Mouse (Mus musculus) embryonic facial prominence, embryonic 12.5 days (tissue): ENCODE measurements around the gene Cpox. TPM values are rescaled to one million over a fixed set of nuclear protein-coding genes. Genes with fewer than 3 reads are reported as not detected.

Experiments used
- ATAC-seq: fragments of 200-750 bp; cut with Nextera tagmentation; 2 replicates; pipeline ENCODE4 v1.8.0; 2017; ENCODE audit not compliant: insufficient number of reproducible peaks, insufficient read depth, low FRiP score, low TSS enrichment
- H3K27ac ChIP-seq: fragments of 300-500 bp; sonication (generic); 2 replicates; pipeline ENCODE4 v1.5.1; 2016; ENCODE audit warnings: mild to moderate bottlenecking
- H3K27me3 ChIP-seq: fragments of 300-500 bp; sonication (generic); 2 replicates; pipeline ENCODE4 v1.6.1; 2016; ENCODE audit warnings: mild to moderate bottlenecking, moderate library complexity
- H3K36me3 ChIP-seq: fragments of 300-500 bp; sonication (generic); 2 replicates; pipeline ENCODE4 v1.6.1; 2016; ENCODE audit warnings: mild to moderate bottlenecking
- H3K4me1 ChIP-seq: fragments of 300-500 bp; sonication (generic); 2 replicates; pipeline ENCODE4 v1.6.1; 2016
- H3K4me2 ChIP-seq: fragments of 300-500 bp; sonication (generic); replicated peaks from 2 replicates; pipeline ENCODE4 v1.6.1; 2016; ENCODE audit warnings: mild to moderate bottlenecking, moderate library complexity
- H3K4me3 ChIP-seq: fragments of 300-500 bp; sonication (generic); 2 replicates; pipeline ENCODE4 v1.5.1; 2016; ENCODE audit warnings: mild to moderate bottlenecking
- H3K9ac ChIP-seq: fragments of 300-500 bp; sonication (generic); 2 replicates; pipeline ENCODE4 v1.6.1; 2016; ENCODE audit warnings: mild to moderate bottlenecking, moderate library complexity
- H3K9me3 ChIP-seq: fragments of 300-500 bp; sonication (generic); 2 replicates; pipeline ENCODE4 v1.6.1; 2016; ENCODE audit warnings: mild to moderate bottlenecking, moderate library complexity
- WGBS: fragments of 180-500 bp; shearing (Covaris S2); methylation state at CpG from one replicate; pipeline ENCODE4 v1.1.7; 2016; 5-methylcytosine and 5-hydroxymethylcytosine counted together
- polyA plus RNA-seq: library from polyadenylated mRNA; unstranded; fragments of >200 nt; fragmentation: Nextera tagmentation; extraction: Ambion mirVana; gene quantifications from 2 replicates; pipeline ENCODE4 v1.2.1, GENCODE M21; 2016

Cpox gene
- polyA plus RNA-seq, 1 experiment from 2014 or later = 21.8 TPM

DNA sequence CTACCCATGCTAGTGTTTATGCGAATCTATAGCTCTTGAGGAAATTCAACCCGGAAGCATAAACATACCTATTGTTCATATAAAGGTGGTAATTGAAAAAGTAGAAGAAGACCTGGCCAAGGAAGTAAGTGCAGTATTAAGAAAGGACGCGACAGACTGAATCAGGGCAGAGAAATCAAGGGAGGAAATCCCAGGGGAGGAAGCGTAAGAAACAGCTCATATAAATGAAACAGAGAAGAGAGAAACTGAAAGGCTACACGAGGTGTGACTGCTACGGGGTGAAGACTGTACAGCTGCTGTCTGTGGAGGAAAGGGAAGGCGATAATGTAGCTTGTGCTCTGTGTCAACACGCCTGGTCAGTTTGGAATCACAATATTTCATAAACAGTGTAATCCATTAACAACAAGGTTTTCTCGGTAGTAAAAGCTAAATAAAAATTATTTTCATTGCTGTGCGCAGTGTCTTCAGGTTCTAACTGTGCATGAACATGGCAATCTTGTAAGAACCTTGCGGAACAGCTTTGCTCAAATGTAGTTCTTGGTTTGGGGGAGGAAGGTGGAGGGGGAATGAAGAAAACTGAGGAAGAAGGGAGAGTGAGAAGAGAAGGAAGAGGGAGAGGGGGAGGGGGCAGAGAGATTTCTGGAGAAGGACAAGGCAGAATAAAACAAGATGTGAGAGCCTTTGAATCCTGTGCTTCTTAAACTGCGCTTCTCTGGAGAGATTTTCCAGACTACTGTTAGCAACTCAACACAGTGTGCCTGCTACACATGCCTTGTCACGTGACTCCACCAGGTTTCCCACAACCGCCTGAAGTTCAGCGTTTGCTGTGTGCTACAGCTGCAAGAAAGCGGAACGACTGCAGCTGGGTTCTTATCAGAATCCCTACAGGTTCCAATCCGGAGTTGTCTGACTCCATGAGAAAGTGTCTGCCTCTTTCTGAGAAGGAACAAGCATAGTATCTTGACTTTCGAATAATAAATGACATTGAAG is 15.8 kb downstream of the Cpox start:
- Histone ChIP-seq H3K27ac (no peak overlapping the region), H3K4me3 (no peak overlapping the region), H3K9ac (no peak overlapping the region), H3K27me3 (no peaks in the 10 kb centered on the region), H3K4me2 (no peak overlapping the region), H3K9me3 (no peaks in the 10 kb centered on the region), H3K4me1 (no peaks in the 10 kb centered on the region), H3K36me3 (no peaks in the 10 kb centered on the region)
- ATAC-seq = no peak
- 75% methylated on average over 20 of the region's 20 CpGs for WGBS

- ATAC-seq = no peak
- Histone ChIP-seq H3K4me1 (no peaks in the 10 kb centered on the region), H3K4me2 (no peak overlapping the region), H3K4me3 (no peak overlapping the region), H3K9ac (no peak overlapping the region), H3K9me3 (no peaks in the 10 kb centered on the region), H3K27me3 (no peaks in the 10 kb centered on the region), H3K27ac (no peak overlapping the region), H3K36me3 (no peaks in the 10 kb centered on the region)
- 97% methylated on average over 1 of the region's 1 CpGs for WGBS
Observed at GRCm38 (mm10) chr16:58688534-58688933, 18.4 kb downstream of the Cpox start.

- ATAC-seq = no peak
- WGBS = 83% methylated on average over 5 of the region's 5 CpGs
Observed at GRCm38 (mm10) chr16:58689555-58690169, 19.6 kb downstream of the Cpox start.

GRCm38 (mm10) chr16:58690322-58690732 is 20.2 kb downstream of the Cpox start:
- no peak overlapping the region for H3K4me2 ChIP-seq
- no peaks in the 10 kb centered on the region for H3K9me3 ChIP-seq
- 92% methylated on average over 5 of the region's 5 CpGs for WGBS
- no peaks in the 10 kb centered on the region for H3K4me1 ChIP-seq
- H3K4me3 ChIP-seq = no peak overlapping the region
- no peak overlapping the region for H3K9ac ChIP-seq
- H3K27ac ChIP-seq = no peak overlapping the region
- H3K27me3 ChIP-seq = no peaks in the 10 kb centered on the region
- H3K36me3 ChIP-seq = no peaks in the 10 kb centered on the region
- no peak for ATAC-seq

More at GRCm38 (mm10) chr16:58689555-58690169, 19.6 kb downstream of the Cpox start:
- H3K4me2 ChIP-seq = no peak overlapping the region
- no peak overlapping the region for H3K27ac ChIP-seq
- H3K9me3 ChIP-seq = no peaks in the 10 kb centered on the region
- H3K4me1 ChIP-seq = no peaks in the 10 kb centered on the region
- H3K9ac ChIP-seq = no peak overlapping the region
- no peaks in the 10 kb centered on the region for H3K27me3 ChIP-seq
- no peaks in the 10 kb centered on the region for H3K36me3 ChIP-seq
- H3K4me3 ChIP-seq = no peak overlapping the region

- Histone ChIP-seq H3K4me3 (no peak overlapping the region), H3K9ac (no peak overlapping the region), H3K4me2 (no peak overlapping the region), H3K4me1 (no peaks in the 10 kb centered on the region), H3K36me3 (no peaks in the 10 kb centered on the region), H3K27ac (no peak overlapping the region), H3K27me3 (no peaks in the 10 kb centered on the region), H3K9me3 (no peaks in the 10 kb centered on the region)
- 94% methylated on average over 5 of the region's 5 CpGs for WGBS
- no peak for ATAC-seq
Observed at GRCm38 (mm10) chr16:58694091-58694490, 24.0 kb downstream of the Cpox start.

GRCm38 (mm10) chr16:58696796-58697195 is 26.7 kb downstream of the Cpox start:
- no peaks in the 10 kb centered on the region for H3K36me3 ChIP-seq
- WGBS = 82% methylated on average over 3 of the region's 3 CpGs
- H3K4me1 ChIP-seq = no peaks in the 10 kb centered on the region
- no peak overlapping the region for H3K27ac ChIP-seq
- no peak for ATAC-seq
- H3K4me3 ChIP-seq = no peak overlapping the region
- no peak overlapping the region for H3K4me2 ChIP-seq
- H3K9ac ChIP-seq = no peak overlapping the region
- H3K27me3 ChIP-seq = no peaks in the 10 kb centered on the region
- no peaks in the 10 kb centered on the region for H3K9me3 ChIP-seq

DNA sequence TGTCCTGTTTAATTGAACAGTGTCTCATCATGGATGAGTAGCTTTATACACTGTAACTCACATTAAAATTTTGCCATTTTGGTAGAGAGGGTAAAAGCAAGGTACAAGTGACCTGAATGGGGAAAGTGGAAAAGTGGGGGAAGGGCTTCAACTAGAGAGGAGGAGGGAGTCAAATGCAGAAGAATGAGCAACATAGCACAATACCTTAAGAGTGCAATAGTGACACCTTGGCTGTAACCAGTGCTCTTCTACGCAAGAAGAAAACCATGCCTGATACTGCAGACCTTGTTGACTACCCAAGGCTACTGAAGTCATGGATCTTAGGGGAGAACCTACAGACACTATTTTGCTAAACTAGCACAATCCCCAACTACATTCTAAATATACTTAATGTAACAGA is 27.2 kb downstream of the Cpox start:
- H3K9me3 ChIP-seq = no peaks in the 10 kb centered on the region
- no peaks in the 10 kb centered on the region for H3K36me3 ChIP-seq
- ATAC-seq = no peak
- no peaks in the 10 kb centered on the region for H3K4me1 ChIP-seq
- WGBS = 88% methylated on average over 1 of the region's 1 CpGs
- no peak overlapping the region for H3K4me3 ChIP-seq
- H3K27ac ChIP-seq = no peak overlapping the region
- H3K4me2 ChIP-seq = no peak overlapping the region
- no peak overlapping the region for H3K9ac ChIP-seq
- H3K27me3 ChIP-seq = no peaks in the 10 kb centered on the region

GRCm38 (mm10) chr16:58700174-58700573 is 30.1 kb downstream of the Cpox start:
- Histone ChIP-seq H3K27ac (no peak overlapping the region), H3K9ac (no peak overlapping the region), H3K4me1 (no peaks in the 10 kb centered on the region; the same call in 1 of the 2 replicates), H3K9me3 (no peaks in the 10 kb centered on the region), H3K4me3 (no peak overlapping the region), H3K27me3 (no peaks in the 10 kb centered on the region), H3K36me3 (no peaks in the 10 kb centered on the region), H3K4me2 (no peak overlapping the region)
- 84% methylated on average over 6 of the region's 6 CpGs for WGBS
- ATAC-seq = no peak

DNA sequence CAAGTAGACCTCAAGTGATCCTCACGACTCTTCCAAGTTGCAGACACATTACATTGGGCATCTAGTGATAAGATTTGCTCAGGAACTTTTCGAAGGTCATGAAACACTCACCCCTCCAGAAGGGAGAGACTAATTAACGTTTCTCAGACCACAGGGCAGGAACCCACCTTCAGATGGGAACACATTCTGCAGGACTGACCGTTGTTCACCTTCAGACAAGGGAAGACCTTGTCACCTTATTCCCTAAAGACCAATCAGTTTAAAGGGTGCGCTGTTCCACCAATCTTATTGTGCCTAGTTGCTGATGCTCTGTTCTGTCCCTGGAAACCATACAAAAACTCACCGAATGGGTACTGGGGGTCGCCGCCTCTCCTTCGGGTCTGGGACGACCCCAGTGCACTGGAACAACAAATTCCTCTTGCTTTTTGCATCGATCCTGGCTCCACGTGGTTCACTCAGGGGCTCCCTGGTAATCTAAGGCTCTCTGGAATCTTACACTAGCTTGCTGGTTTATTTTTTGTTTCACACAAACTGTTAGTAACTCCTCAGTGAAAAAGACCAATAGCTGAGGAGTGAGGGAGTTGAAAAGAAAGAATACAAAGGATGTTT is 30.8 kb downstream of the Cpox start:
- no peak overlapping the region for H3K4me2 ChIP-seq
- H3K4me3 ChIP-seq = no peak overlapping the region
- WGBS = 81% methylated on average over 12 of the region's 12 CpGs
- H3K36me3 ChIP-seq = no peaks in the 10 kb centered on the region
- H3K9ac ChIP-seq = no peak overlapping the region
- no peaks in the 10 kb centered on the region for H3K27me3 ChIP-seq
- ATAC-seq = no peak
- no peaks in the 10 kb centered on the region for H3K9me3 ChIP-seq
- no peaks in the 10 kb centered on the region; the same call in 1 of the 2 replicates for H3K4me1 ChIP-seq
- no peak overlapping the region for H3K27ac ChIP-seq

DNA sequence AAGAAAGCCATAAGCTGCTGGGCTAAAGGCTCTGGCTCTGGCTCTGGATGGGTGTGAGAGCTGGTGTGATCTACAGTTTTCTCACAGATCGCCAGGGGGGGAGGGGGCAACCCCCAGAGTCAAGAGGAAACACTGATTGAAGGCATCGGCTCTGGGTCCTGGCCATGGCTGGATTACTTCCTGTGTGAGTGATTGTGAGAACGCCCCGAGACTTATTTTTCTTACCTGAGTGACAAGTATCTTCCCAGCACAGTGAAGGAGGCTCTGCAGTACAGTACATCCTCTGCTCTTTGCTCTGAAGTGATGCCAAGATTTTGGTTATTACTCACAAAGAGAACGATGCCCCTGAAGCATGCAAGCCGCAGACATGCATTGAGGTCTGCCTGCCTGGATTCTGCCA is 31.7 kb downstream of the Cpox start:
- Histone ChIP-seq H3K4me3 (no peak overlapping the region), H3K4me2 (no peak overlapping the region), H3K27me3 (no peaks in the 10 kb centered on the region), H3K36me3 (no peaks in the 10 kb centered on the region), H3K4me1 (no peaks in the 10 kb centered on the region; the same call in 1 of the 2 replicates), H3K9me3 (no peaks in the 10 kb centered on the region), H3K27ac (no peak overlapping the region), H3K9ac (no peak overlapping the region)
- WGBS = 54% methylated on average over 6 of the region's 6 CpGs
- ATAC-seq = no peak

GRCm38 (mm10) chr16:58702329-58702932 is 32.3 kb downstream of the Cpox start:
- H3K9me3 ChIP-seq = no peaks in the 10 kb centered on the region
- 84% methylated on average over 10 of the region's 10 CpGs for WGBS
- no peak overlapping the region for H3K27ac ChIP-seq
- no peaks in the 10 kb centered on the region; the same call in 1 of the 2 replicates for H3K4me1 ChIP-seq
- no peak overlapping the region for H3K4me3 ChIP-seq
- no peak overlapping the region for H3K4me2 ChIP-seq
- ATAC-seq = no peak
- H3K36me3 ChIP-seq = no peaks in the 10 kb centered on the region
- H3K9ac ChIP-seq = no peak overlapping the region
- H3K27me3 ChIP-seq = no peaks in the 10 kb centered on the region
